Mouse (Mus musculus) heart, adult 2 months (tissue): ENCODE data around the gene Runx2. TPM values are rescaled to one million over a fixed set of nuclear protein-coding genes. Genes with fewer than 3 reads are reported as not detected.

Source experiments
- DNase-seq, 2 experiments: peaks; one replicate each; pipeline ENCODE4 v3.0.0; 2021
- H3K27ac ChIP-seq: fragments of 200-600 bp; 2 replicates; pipeline ENCODE4 v1.8.1; 2022
- H3K27me3 ChIP-seq: fragments of 200-500 bp; 2 replicates; pipeline ENCODE4 v1.6.1; 2012; ENCODE audit warnings: mild to moderate bottlenecking, low read length, inconsistent platforms, mixed read lengths; ENCODE audit not compliant: control insufficient read depth, insufficient read depth
- H3K36me3 ChIP-seq: fragments of 200-500 bp; 2 replicates; pipeline ENCODE4 v1.6.1; 2012; ENCODE audit warnings: low read length, inconsistent platforms; ENCODE audit not compliant: control insufficient read depth, insufficient read depth
- H3K4me1 ChIP-seq: fragments of 200-500 bp; 2 replicates; pipeline ENCODE4 v1.6.1; 2011; ENCODE audit warnings: low read length; ENCODE audit not compliant: control insufficient read depth, insufficient read depth
- H3K4me3 ChIP-seq: fragments of 200-600 bp; 2 replicates; pipeline ENCODE4 v1.8.1; 2022
- H3K79me2 ChIP-seq: fragments of 200-500 bp; replicated peaks from 2 replicates; pipeline ENCODE4 v1.6.1; 2012; ENCODE audit warnings: mild to moderate bottlenecking, inconsistent platforms, low read length, moderate library complexity, mixed read lengths; ENCODE audit not compliant: control insufficient read depth, insufficient read depth
- H3K9ac ChIP-seq: fragments of 200-500 bp; 2 replicates; pipeline ENCODE4 v1.6.1; 2012; ENCODE audit warnings: low read depth, mild to moderate bottlenecking, control low read depth, inconsistent platforms, low read length, mixed read lengths
- CTCF ChIP-seq: fragments of 200-600 bp; IDR thresholded peaks from 2 replicates; pipeline ENCODE4 v1.8.1; 2022; ENCODE audit warnings: antibody characterized with exemption, mild to moderate bottlenecking, moderate library complexity
- EP300 ChIP-seq: fragments of 200-500 bp; IDR thresholded peaks from 2 replicates; pipeline ENCODE4 v1.6.1; 2011; ENCODE audit warnings: low read depth, low read length, control low read depth; ENCODE audit not compliant: insufficient read depth
- POLR2A ChIP-seq: fragments of 200-500 bp; IDR thresholded peaks from 2 replicates; pipeline ENCODE4 v1.6.1; 2011; ENCODE audit warnings: mild to moderate bottlenecking, low read depth, low read length, control low read depth; ENCODE audit not compliant: insufficient read depth
- WGBS: fragments of 180-500 bp; shearing (Covaris S2); methylation state at CpG from one replicate; pipeline ENCODE4 v1.1.7; 2018; 5-methylcytosine and 5-hydroxymethylcytosine counted together
- intact Hi-C: fragments of 180-260 bp; cut with DNase I; formaldehyde crosslinking; loops from one replicate; pipeline ENCODE4 v1.15.1; 2025
- polyA plus RNA-seq: library from polyadenylated mRNA; depleted of rRNA; stranded (reverse); fragments of >200 nt; gene quantifications from 2 replicates; pipeline ENCODE4 v1.2.3, GENCODE M21; 2012
- total RNA-seq, 2 experiments: library from RNA; stranded (reverse); gene quantifications; 2 replicates each; pipeline ENCODE4 v1.2.3; 2021

Gene Runx2
- total and polyA plus RNA-seq, 3 experiments, result 0.41 to 0.76 (median 0.57) TPM

DNA sequence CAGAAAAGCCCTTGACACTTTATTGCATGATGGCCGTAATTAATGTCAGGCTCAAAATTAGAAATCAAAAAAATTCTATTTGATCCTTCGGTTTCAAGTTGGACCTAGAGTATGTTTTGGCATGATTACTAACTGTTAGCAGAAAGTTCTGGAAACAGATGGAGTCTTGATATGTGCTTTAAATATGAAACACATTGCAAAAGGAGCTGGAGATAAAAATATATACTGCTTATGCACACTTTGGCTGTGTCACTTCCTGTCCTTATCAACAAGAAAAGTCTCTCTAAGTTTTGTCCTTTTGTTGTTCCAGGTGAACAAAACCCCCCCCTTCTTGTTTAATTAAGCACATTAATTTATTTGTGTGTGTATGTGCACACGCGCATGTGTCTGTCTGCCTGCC is 183.0 kb downstream of the Runx2 start:
- 72% methylated on average over 4 of the region's 4 CpGs for WGBS
- Histone ChIP-seq H3K79me2 (no peaks in the 10 kb centered on the region), H3K36me3 (no peaks in the 10 kb centered on the region), H3K4me1 (no peaks in the 10 kb centered on the region), H3K9ac (no peak overlapping the region), H3K27ac (no peak overlapping the region), H3K27me3 (no peaks in the 10 kb centered on the region), H3K4me3 (no peak overlapping the region)
- TF ChIP-seq CTCF (no peak), POLR2A (no peak), EP300 (no peak)
- DNase-seq, result no peak
- intact Hi-C loops, result no loop called here

DNA sequence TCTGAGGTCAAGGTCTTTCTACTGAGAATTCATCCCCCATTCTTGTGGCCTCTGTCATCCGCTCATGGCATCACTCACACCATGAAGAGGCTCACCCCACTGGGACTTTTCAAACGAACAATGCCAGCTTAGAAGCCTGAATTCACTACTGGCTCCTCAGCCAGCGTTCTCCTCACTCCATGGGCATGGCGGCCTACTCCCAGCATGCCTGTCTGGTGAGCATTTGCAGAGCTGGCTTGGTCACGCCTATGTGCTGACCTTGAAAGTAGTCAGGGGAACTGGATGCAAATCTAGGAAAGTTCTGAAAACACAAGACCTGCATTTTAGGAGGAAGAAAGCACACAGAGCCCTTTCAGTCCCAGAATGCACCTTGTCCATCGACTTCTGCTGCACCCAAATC is 187.3 kb downstream of the Runx2 start:
- no peak overlapping the region for H3K27ac ChIP-seq
- intact Hi-C loops, result no loop called here
- TF ChIP-seq CTCF (no peak), POLR2A (no peak), EP300 (no peak)
- 89% methylated on average over 6 of the region's 6 CpGs for WGBS
- H3K36me3 ChIP-seq, result no peaks in the 10 kb centered on the region
- no peak for DNase-seq
- no peak overlapping the region for H3K9ac ChIP-seq
- no peaks in the 10 kb centered on the region for H3K4me1 ChIP-seq
- no peaks in the 10 kb centered on the region for H3K27me3 ChIP-seq
- no peaks in the 10 kb centered on the region for H3K79me2 ChIP-seq
- no peak overlapping the region for H3K4me3 ChIP-seq

DNA sequence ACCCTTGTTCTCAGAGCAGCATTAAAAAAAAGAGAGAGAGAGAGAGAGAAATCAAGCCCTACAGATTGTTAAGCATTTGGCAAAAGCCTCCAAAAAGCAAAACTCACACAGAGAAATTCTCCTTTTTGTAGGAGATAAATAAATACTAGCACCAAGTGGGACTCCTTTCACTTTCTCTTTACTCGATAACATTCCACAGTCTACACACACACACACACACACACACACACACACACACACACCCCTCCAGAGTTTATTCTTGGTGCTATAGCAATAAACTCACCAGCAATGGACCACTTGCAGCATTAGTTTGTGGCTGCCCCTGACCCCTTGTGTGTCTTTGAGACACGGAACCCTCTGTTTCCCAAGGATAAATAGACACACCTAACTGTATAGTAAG is 190.9 kb downstream of the Runx2 start:
- Histone ChIP-seq H3K36me3 (no peaks in the 10 kb centered on the region), H3K4me3 (no peak overlapping the region), H3K27ac (no peak overlapping the region; the same call in 1 of the 2 replicates), H3K9ac (no peak overlapping the region), H3K79me2 (no peaks in the 10 kb centered on the region), H3K27me3 (no peaks in the 10 kb centered on the region; the same call in 1 of the 2 replicates), H3K4me1 (no peaks in the 10 kb centered on the region)
- 47% methylated on average over 2 of the region's 2 CpGs for WGBS
- intact Hi-C loops, result no loop called here
- no peak for DNase-seq
- no peak for TF ChIP-seq CTCF
- no peak for TF ChIP-seq POLR2A
- TF ChIP-seq EP300, result no peak

DNA sequence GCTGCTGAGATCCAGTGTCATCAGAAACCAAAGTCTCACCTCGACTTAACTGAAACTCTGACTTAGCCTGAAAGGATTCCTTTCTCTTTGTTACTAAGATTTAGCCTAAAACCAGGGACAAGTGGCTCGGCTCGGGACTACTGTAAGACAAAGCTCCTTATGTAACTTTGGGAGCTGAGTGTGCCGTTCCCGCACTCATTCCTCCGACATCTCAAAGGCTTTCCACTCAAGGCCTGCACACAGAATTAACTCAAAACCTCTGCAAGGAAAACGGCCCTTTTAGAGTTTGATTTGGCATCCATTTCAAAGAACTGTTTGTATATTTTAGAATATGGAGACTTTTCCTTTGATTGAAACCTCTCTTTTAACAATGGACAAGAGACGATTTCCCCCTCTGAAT is 191.3 kb downstream of the Runx2 start:
- Histone ChIP-seq H3K36me3 (no peaks in the 10 kb centered on the region), H3K4me1 (no peaks in the 10 kb centered on the region), H3K27me3 (no peaks in the 10 kb centered on the region; the same call in 1 of the 2 replicates), H3K9ac (no peak overlapping the region), H3K79me2 (no peaks in the 10 kb centered on the region), H3K27ac (no peak overlapping the region; the same call in 1 of the 2 replicates), H3K4me3 (no peak overlapping the region)
- 49% methylated on average over 8 of the region's 8 CpGs for WGBS
- TF ChIP-seq CTCF (no peak), POLR2A (no peak), EP300 (no peak)
- intact Hi-C loops, result no loop called here
- DNase-seq, result no peak

DNA sequence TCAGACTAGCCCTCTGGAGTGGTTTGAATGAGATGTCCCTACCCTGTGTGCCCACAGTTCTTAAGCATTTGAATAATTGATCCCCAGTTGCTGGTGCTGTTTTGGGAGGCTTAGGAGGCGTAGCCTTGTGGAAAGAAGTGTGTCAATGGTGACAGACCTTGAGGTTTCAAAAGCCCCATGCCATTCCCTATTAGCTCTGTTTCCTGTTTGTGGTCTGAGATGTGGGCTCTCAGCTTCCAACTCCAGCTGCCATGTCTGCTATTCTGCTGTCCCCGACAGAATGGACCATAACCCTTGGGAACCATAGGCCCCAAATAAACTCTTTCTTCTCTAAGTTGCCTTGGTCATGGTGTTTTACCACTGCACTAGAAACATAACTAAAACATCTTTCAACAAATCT is 194.1 kb downstream of the Runx2 start:
- Histone ChIP-seq H3K4me1 (no peaks in the 10 kb centered on the region), H3K27ac (no peak overlapping the region), H3K9ac (no peak overlapping the region), H3K79me2 (no peaks in the 10 kb centered on the region), H3K4me3 (no peak overlapping the region), H3K36me3 (no peaks in the 10 kb centered on the region), H3K27me3 (no peaks in the 10 kb centered on the region; the same call in 1 of the 2 replicates)
- WGBS, result 83% methylated on average over 2 of the region's 2 CpGs
- intact Hi-C loops, result no loop called here
- TF ChIP-seq CTCF (no peak), POLR2A (no peak), EP300 (no peak)
- no peak for DNase-seq

DNA sequence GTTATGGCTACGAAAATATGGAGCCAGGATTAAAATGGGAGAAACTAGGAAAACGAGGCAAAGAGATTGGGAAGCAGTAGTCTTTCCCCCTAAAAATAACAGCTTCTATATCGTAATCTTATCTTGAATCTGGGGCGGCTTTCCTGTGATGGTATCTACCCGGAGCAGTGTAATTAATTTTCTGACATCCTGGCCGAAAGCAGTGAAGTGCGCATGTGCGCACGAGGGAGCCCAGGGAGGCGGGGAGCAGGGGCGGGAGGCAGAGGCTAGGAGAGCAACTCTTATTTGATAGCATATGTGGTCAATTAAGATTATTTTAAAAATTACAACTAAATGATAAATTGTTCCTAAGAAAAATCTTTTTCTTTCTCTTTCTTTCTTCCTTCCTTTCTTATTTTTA is 195.9 kb downstream of the Runx2 start:
- intact Hi-C loops, result no loop called here
- Histone ChIP-seq H3K9ac (no peak overlapping the region), H3K36me3 (no peaks in the 10 kb centered on the region), H3K79me2 (no peaks in the 10 kb centered on the region), H3K27ac (no peak overlapping the region), H3K4me3 (no peak overlapping the region), H3K4me1 (no peaks in the 10 kb centered on the region), H3K27me3 (no peaks in the 10 kb centered on the region; the same call in 1 of the 2 replicates)
- TF ChIP-seq POLR2A (no peak), CTCF (no peak), EP300 (no peak)
- WGBS, result 62% methylated on average over 11 of the region's 11 CpGs
- peak in 1 of 2 experiments; percentile 14 for DNase-seq
